Mouse (Mus musculus) testis, postnatal 14 days (tissue): ENCODE measurements around the gene Rras2.

Source experiments
- DNase-seq: peaks from one replicate; pipeline ENCODE4 v3.0.0; 2021; ENCODE audit warnings: low spot score

Rras2 gene

GRCm38 (mm10) chr7:114117444-114117905 lies at the start of gene Rras2:
TSS of gene Rras2 (minus strand) at chr7:114117781.
- DNase-seq = peak; percentile 89

- DNase-seq = no peak
Measured at GRCm38 (mm10) chr7:114162975-114163374, 45.4 kb upstream of the Rras2 start.

DNA sequence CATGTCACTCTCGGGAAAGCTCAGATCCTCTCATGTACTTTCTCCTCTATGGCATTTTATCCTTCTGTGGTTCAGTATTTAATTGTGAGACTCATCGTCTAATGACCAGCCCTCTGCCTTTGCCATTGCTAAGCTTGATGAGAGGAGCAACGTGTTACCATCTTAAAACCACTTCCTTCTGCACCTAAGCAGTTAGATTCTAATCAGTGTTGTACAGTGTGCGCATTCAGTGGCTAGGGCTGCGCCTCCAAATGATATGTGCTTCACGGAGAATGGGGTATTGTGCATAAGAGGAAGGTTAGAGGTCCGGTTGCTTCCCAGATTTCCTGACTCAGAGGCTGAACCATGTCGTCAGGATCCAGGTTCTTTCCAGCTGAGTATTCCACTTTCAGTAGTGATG lies 43.5 kb upstream of the Rras2 start:
- DNase-seq = no peak

- no peak for DNase-seq
Measured at GRCm38 (mm10) chr7:114157716-114158278, 40.2 kb upstream of the Rras2 start.

GRCm38 (mm10) chr7:114156364-114156763 lies 38.8 kb upstream of the Rras2 start:
- no peak for DNase-seq

- no peak for DNase-seq
Measured at GRCm38 (mm10) chr7:114155053-114155865, 37.7 kb upstream of the Rras2 start.

GRCm38 (mm10) chr7:114151036-114151780 lies 33.6 kb upstream of the Rras2 start:
- no peak for DNase-seq

DNA sequence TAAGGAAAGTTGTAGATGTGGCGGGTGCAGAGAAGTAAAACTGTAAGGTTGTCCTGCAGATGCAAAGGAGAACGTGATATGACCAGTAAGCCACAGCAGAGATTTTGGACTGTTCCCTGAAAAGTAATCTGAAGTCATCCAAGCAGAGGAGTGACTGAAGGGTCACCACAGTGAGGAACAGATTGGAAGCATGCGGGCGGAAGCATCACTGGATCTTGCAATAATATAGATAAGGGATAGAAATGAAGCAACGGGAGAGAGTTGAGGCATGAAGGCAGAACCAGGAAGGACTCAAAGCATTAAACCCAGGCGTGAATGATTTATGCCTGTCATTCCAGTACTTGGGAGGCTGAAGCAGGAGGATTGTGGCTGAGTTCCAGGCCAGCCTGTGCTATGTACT lies 32.0 kb upstream of the Rras2 start:
- no peak for DNase-seq

- no peak for DNase-seq
Measured at GRCm38 (mm10) chr7:114149135-114149534, 31.6 kb upstream of the Rras2 start.

DNA sequence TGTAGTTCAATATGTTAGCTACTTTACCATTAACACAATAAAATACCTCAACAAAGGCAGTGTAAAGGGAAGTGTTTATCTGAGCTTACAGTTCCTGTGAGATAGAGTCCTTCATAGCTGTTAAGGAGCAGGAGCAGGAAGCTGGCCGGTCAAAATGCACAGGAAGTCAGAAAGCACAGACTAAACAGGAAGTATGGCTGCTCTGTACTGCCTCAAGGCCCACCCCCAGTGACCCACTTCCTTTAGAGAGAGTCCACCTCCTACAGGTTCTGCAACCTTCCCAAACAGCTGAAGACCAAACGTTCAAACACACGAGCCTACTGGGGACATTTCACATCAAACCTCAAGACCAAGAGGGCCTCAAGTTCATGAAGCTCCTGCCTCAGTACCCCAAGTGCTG lies 28.3 kb upstream of the Rras2 start:
- no peak for DNase-seq

DNA sequence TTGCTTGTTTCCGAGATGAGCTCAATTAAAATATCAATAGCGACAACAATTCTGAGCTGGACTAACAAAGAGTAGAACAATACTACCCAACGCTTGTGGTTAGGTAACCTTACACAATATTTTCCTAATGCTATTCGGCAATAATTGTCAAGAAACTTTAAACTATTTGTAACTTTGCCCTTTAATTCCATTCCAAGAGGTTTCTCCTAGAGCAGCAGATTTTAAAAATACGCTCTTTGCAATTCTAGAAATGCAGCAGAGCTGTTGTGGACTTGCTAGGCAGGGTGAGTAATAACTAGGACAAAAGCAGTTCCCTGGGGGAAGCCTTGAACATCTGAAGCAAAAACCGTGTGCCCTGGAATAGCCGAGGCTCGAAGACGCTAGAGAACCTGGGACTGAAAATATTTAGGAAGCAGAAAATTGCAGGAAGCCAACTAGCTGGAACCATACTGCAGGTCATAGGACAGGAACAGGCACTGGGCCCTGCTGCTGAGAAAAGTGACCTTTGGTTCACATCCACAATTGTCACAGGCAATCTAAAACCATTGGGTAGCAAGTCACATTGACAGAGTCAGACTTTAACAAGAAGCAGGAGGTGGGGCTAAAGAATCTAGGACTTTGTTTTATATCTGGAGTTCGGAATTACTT lies 24.7 kb upstream of the Rras2 start:
- DNase-seq = no peak

GRCm38 (mm10) chr7:114140026-114140425 lies 22.4 kb upstream of the Rras2 start:
- DNase-seq = no peak

DNA sequence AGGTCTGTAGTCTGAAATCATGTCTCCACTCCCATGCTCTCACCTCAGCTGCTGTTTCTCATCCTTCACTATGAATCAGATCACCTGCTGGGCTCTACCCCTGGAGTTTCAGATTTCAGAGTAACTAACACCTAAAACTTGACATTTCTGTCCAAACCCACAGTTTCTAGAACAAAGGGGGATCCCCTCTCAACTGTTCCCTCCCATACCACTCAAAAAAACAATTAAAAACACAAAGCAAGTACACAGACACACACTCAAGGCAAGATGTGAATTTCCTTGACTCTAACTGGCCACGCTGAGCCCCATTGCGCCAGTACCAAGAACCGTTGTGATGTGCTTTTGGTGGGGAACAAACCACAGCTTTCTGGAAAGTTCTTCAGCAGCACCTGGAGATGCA lies 21.8 kb upstream of the Rras2 start:
- DNase-seq = no peak

DNA sequence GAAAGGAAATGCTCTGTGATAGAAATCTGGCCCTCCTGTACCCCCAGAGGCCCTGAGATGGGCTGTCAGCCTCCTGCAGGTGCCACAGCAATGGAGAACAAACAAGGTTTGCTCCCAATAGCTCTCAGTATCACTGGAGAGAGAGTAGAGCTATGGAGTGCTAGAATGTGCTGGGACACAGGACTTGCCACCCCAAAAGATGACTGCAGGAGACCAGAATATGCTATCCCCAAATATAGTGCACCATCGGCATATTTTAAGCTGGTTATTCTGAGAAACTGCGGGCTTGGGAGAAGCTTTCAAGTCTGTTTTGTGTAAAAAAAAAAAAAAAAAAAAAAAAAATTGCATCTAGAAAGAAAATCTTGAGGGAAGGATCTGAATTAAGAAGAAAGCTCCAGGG lies 20.7 kb upstream of the Rras2 start:
- DNase-seq = no peak

DNA sequence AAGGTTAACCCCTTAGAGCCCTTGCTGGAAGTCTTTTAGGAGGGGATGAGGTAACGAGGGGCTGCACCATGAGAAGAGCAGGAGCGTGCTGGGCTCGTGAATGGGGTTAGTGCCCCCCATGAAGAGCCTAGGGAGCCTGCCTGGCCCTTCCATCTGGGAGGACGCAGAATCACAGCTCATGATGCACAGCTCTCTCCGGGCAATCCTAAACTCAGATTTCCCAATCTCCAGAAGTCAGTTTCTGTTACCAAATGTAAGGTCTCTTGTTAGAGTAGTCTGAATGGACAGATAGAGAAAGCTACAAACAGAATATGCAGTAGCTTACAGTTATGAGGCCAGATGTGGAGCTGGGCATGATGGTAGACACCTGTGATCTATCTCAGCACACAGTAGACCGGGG lies 17.6 kb upstream of the Rras2 start:
- no peak for DNase-seq

DNA sequence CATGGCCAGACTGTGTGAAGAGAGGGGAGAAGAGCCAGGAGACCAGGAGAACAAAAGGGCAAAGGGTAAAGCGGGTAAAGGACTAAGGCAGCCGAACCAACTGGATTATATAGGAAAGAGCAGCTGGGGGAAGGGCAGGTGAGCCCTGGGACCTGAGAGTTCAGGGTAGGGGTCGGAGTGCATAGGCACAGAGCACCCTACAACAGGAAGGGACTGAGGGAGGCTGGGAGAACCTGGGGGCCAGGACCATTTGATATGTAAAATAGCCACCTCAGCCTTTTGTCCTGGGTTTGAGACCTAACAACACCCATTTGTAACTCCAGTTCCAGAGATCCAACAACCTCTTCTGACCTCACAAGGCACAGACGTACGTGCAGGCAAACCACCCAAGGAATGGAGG lies 16.4 kb upstream of the Rras2 start:
- DNase-seq = no peak

DNA sequence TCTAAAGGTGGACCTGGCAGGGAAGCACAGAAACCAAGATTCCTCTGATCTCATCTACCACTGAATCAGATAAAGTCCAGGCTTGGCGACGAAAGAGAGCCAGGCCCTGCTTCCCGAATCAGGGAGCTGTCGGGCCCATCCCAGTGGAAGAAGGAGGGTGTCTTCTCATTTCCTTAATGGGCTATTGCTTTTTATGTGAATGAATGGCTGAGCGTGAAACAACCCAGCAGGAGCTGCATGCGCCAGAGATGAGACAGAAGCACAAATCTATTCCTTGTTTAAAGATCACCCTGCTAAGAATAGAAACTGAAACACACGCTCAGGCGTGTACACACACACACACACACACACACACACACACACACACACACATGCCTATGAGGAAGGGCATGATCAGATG lies 14.7 kb upstream of the Rras2 start:
- no peak for DNase-seq

DNA sequence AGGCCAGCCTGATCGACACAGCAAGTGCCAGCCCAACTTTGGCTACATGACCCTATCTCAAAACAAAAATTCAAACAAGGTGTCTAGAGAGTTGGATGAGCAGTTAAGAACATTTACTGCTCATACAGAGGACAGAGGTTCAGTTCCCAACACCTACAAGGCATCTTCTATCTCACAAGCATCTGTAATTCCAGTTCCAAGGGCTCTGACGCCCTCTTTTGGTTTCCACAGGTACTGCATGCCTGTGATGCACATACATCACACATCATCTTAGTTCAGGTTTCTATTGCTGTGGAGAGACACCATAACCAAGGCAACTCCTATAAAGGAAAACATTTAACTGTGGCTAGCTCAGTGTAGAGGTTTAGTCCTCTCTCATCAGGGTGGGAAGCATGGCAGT lies 11.7 kb upstream of the Rras2 start:
- DNase-seq = no peak

GRCm38 (mm10) chr7:114118180-114118579 lies 599 bp upstream of the Rras2 start:
- DNase-seq = peak; percentile 13

DNA sequence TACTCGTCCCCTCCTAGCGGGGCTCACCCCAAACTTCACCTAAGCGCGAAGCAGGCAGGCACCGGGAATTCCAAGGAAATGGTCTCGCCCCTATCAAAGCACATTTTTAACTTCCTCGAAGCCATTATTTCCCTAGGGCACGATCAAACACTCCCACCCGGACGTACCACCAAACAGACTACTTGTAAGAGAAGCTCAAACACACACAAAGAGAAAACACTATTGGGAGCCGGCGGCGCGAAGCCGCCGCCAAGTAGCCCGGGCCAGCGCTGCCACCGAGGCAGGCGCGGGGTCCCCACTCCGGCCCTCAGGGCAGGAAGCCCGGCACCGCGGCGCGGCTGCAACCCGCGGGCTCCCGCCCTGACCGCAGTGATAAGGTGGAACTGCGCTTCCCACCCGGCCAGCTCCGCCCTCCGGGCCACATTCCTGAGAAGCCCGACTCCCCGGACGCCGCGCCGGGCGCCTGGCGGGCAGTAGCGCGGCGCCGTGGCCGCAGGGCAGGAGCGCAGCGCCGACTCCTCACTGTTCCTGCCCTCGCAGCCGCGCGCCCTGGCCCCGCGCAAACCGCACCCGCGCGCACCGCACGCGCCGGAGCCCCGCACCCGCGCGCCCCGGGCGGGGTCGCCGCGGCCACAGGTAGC lies 750 bp downstream of the Rras2 start:
- DNase-seq = peak; percentile 77

GRCm38 (mm10) chr7:114115961-114116360 lies 1.6 kb downstream of the Rras2 start:
- DNase-seq = no peak

- no peak for DNase-seq
Measured at GRCm38 (mm10) chr7:114114976-114115375, 2.6 kb downstream of the Rras2 start.
